Mouse (Mus musculus): ENCODE measurements around the gene Tectb.

Tectb gene

DNA sequence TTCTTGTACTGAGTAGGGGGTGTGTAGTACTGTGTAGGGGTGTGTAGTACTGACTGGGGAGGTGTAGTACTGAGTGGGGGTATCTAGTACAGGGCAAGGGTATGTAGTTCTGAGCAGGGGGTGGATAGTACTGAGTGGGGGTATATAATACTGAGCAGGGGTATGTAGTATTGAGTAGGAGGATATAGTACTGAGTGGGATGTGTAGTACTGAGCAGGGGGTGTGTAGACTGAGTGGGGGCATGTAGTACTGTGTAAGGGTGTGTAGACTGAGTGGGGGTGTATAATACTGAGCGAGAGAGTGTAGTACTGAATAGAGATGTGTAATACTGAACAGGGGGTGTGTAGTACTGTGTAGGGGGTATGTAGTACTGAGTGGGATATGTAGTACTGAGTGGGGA lies 31.2 kb downstream of the Tectb start:
- 73% methylated on average over 1 of the region's 1 CpGs for WGBS

DNA sequence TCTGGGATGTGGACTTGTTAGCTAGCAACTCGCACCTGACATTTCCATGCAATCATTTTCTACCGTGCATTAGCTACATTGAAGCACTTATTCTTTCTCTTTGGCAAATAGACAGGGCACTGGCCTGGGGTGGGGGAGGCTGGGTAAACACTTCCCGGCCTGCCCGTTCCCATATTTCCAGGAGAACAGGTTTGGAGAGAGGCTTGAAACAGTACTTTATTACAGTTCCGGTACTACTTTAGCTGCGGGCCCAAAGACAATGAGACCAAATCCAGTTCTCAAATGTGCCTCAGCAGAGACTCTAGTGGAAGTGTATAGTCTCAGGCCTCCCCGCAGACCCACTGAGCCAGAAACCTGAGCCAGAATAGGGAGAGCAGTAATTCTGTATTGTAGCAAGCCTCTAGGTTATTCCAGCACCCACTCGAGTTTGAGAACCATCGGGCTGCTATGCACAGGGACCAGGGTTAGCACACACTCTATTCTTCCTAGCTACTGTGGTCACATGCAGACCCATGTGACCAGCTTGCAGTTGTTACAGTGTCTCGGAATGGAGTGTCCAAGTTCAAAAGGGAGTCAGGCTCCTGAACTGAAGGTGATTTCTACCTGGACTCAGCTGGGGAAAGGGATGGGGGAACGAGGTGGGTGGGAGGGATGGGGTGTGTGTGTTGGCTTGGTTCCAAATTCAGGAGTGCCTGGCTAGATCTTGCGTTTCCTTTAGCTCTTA lies 33.2 kb downstream of the Tectb start:
- WGBS = 60% methylated on average over 12 of the region's 12 CpGs

DNA sequence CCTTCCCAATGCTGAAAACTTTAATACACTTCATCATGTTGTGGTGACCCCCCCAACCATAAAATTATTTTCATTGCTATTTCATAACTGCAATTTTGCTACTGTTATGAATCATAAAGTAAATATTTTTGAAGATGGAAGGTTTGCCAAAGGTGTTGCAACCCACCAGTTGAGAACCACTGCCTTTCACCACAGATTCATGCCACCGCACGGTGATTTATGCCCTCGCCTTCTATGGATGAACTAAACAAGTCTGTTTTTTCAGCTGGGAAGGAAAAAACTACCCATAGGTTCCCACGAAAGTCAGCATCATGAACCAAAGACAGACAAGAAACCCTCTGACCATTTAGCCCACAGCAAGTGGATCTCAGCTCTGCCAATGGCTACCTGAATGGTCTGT lies 36.3 kb downstream of the Tectb start:
- 74% methylated on average over 4 of the region's 4 CpGs for WGBS

DNA sequence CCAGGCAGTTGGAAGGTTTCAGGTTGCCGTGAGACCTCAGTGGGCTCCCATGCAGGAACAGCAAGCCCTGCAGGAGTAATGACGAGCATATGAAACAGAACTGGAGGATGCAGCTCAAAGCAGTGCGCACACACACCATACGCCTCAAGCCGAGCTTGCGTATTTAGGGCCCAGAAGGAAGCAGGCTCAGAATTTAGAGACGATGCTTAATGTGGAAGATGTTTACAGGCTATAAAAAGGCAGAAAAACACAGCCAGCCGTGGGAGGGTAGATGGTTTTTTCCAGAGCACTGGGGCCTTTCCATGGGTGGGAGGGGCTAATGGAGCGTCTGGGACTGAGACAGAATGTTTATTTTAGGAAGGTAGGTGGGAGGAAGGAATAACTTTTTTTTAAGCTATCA lies 36.8 kb downstream of the Tectb start:
- WGBS = 40% methylated on average over 9 of the region's 9 CpGs

DNA sequence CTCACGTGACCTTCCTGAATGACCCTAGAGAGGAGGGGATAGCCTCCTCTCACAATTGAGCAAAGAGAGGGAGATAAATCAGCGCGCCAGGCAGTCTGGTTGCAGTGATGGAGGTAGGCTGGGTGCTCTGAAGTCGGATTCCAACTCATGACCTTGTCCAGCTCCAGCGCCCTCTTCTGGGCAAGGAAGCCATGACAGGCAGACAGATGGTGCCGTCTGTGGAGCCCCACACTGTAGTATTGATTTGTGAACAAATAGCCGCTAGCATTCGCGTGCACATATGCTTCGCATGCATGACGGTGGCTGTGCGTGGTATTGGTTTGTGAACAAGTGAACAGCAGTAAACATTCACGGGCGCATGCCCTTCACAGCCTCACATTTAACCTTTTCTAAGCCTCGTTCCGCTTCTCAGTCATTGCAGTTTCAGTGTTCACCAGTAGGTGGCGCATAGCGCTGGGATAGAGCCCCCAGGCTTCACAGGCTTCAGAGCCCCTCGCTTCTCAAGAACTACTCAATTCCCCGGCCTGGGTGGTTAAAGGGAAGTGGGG lies 37.7 kb downstream of the Tectb start:
- 3% methylated on average over 20 of the region's 20 CpGs for WGBS

DNA sequence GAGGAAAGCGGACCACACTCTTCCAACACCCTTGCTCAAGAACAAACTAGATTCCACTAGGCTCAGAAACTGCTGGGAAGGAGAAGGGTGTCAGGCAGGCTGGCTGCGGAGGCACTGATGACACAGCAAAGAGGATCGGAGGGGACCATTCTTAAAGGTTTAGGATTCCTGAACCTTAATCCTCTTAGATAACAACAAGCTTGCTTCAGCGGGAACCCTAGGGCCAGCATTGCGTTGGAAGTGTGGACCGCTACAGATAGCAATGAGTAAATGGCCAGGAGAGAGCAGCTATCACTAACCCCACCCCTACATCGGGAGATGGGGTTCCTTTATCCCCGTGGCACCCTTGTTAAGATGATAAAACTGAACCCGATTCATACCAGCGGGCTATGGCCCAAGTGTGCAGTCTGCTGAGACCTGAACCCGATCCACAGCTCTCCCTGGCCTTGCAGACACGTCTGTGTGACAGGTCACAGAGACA lies 38.2 kb downstream of the Tectb start:
- WGBS = 23% methylated on average over 12 of the region's 12 CpGs

DNA sequence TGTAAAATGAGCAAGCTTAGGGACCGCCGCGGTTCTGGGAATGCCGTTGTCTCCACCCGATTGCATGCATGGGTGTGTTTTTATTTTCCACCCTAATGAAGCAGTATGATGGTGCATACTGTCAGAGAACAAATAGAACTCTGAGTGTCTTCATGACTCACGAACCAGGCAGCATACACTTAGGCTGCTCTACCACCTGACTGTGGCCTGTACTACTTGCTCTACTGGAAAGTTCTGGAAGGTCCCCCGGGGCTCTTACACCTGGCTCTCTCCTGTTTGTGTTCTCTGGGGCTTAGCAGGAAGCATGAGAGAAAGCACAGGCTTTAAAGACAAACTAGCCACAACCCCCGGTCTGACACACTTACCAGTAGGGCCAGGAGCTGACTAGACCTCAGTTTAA lies 38.8 kb downstream of the Tectb start:
- 69% methylated on average over 8 of the region's 8 CpGs for WGBS

DNA sequence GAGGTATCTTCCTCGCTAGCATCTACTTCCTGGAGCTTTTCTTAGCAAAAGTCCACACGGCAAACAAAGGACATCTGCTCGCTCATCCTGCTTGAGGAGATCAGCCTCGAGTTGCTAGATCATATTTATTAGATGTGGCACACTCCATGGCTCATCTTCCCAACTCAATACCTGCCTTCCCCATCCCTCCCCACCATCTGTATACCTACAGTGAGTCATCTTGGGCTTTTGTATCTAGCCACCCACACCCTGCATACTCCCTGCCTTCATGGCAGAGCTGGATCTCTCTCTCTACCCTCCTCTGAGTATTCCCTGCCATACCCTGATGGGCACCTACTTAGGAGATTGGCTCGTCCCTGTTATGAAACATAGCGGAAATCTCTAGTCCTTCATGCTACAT lies 40.7 kb downstream of the Tectb start:
- 43% methylated on average over 6 of the region's 6 CpGs for WGBS

DNA sequence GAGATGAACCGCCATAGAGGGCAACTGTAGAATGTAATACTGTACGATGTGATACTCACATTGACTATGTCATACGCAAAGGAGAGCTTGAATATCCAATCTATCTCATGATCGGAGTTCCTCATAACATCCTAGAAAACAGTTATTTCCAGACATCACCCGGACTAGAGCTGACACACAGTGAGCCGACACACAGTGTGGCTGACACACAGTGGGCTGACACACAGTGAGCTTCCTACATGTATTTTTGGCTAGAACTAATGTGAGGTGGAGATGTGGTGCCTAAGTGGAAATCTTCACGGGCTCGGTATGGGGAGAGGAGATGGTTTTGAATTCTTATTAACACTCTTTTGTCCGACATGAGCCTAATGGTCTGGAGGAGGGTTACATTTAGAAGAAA lies 41.7 kb downstream of the Tectb start:
- WGBS = 91% methylated on average over 9 of the region's 9 CpGs

DNA sequence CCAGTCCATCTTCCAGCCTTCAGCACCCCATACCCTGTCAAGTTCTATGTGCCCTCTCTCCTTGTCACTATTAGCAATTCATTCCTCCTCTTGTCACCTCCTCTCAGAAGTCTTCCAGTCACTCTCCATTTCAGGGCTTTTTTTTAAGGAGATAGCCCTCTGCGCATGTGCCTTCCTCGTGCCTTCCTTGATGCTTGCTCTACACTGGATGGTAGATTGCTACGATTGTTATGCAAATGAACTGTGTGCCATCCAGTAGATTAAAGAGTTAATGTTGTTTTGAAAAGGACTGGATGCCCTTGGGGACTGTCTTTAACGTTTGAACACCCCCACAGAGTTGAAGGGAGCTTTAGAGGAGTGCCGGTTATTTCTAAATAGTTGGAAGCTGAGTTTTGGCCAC lies 46.1 kb downstream of the Tectb start:
- WGBS = 74% methylated on average over 5 of the region's 5 CpGs

DNA sequence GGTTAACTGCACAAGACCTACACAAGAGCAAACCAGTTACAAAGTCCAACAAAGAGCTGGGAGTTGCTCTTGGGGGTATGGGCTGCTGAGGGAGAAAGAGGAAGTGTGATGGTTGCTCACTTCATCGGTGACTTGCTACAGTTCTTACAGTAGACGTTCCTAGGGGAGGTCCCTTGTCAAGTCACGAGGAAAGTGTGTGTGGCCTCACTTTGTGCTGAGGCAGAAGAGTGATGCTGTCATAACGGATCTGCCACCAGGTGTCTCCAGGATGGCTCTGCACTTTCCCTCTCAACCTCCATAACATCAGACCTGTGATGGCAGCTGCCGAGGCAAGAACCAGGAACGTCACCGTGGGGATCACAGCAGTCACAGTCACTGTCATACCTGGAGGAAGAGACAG lies 46.6 kb downstream of the Tectb start:
- 81% methylated on average over 7 of the region's 7 CpGs for WGBS

DNA sequence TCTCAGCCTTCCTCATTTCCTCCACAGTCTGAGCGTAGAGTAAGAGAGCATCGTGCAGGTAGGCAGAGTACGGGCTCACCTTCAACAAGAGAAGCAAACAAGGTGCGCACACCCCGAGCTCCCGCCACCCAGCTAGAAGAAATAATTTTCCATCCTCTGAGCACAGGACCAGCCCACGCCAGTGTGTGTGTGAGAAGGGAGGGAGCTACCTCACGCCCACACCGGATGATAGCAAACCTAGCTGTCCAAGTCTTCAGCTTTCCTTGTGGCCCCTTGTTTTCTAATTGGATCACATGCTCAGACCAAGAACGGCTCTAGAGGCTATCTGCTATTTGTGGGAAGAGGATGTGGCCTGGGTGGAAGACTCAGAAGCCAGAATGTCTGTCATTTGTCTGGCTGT lies 50.5 kb downstream of the Tectb start:
- WGBS = 42% methylated on average over 10 of the region's 10 CpGs

DNA sequence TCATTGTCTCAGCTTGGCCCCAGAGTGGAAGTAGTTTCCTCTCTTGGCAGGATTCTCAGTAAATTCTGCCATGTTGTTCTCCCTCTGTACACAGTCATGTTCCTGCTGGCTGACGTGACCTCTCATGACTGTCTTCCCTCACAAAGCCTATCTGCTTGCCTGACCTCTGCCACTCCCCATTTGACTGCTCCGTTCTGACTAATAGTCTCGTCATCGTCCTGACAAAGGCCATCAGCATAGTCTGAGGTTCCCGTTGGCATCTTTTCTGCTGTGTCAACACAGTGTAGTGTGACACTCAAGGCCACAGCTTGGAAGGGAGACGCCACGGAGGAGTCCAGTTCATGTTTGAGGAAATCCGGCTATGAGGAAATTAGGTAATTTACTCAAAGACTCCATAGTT lies 51.6 kb downstream of the Tectb start:
- WGBS = 68% methylated on average over 8 of the region's 8 CpGs

DNA sequence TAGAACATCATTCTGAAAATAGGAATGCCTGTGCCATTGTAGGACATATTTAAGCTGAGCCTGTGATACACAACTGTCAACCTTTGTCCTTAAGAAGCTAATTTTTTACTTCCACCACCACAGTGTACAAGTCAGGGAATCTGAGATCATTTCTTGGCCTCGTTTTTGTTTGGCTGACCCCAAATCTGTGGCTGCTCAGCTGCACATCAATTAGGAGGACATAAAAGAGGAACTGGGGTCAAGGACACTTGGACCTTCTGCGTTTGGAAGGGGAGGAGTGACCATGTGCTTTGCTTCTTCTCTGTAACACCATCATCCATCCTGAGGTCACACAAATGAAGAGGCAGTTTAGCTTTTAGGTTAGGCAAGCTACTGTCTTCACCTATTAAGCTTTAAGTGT lies 55.5 kb downstream of the Tectb start:
- WGBS = 57% methylated on average over 2 of the region's 2 CpGs

DNA sequence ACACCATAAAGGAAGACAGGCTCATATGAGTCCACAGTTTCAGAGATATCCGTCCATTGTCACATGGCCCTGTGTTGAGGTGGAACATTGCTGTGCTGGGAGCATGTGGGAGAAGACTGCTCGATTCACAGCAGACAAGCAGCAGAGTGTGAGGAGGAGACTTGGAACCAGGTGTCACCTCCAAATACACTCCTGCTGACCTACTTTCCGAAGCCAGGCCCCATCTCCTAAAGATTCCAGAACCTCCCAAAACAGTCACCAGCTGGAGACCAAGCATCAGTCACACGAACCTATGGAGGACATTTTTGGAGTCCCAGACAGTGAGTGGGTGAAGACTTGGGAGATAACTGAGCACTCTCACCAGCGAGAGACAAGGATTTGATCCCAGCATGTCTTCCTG lies 56.0 kb downstream of the Tectb start:
- 62% methylated on average over 5 of the region's 5 CpGs for WGBS

DNA sequence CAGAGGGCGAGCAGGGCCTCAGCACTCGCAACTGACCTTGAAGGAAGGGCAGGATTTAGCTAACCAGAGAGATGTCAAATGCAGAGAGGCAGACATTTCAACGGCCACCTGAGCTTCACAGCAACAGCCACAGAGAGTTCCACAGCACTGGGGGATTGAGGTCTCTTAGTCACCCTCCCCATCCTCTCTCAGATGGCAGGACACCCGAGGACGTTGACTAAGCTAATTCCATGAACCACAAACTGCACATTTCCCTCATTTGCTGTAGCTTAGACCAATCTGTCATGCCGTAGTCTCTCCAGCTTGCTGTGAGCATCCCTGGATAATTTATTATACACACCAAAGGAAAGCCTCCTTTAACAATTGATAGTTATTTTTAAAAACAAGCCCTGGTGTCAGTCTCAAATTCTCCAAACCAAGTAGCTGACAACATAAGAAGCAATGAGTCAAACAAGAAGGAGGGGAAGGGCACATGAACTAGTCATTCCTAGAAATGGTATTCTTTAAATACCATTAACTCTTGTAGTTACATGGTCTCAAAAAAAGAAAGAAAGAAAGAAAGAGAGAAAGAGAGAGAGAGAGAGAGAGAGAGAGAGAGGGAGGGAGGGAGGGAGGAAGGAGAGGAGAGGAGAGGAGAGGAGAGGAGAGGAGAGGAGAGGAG lies 59.4 kb downstream of the Tectb start:
- 69% methylated on average over 6 of the region's 6 CpGs for WGBS

DNA sequence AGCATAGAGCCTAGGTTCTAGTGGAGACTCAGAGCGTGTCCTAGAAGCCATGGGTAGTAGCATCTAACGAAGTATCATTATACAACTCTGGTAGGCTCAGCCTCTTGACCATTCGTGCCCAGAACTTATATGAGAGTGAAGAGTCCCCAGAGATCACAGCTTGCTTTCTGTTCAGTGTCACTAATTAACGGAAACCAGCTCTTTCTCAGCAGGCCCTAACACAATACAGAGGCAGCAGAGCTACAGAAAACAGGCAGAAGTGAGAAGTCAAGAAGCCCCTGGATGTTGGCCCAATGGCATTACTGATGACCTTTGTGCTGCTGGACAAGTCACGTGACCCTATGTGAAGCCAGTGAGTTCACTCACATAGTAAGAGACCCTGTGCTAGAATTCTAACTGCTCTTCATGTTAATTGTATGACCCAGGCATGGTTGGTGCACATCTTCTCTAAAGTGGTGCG lies 60.7 kb downstream of the Tectb start, which contains the start of gene Gucy2g:
Gucy2g (minus strand) TSS at position 51 of the 460 bp plus-strand sequence.
- 88% methylated on average over 6 of the region's 6 CpGs for WGBS

DNA sequence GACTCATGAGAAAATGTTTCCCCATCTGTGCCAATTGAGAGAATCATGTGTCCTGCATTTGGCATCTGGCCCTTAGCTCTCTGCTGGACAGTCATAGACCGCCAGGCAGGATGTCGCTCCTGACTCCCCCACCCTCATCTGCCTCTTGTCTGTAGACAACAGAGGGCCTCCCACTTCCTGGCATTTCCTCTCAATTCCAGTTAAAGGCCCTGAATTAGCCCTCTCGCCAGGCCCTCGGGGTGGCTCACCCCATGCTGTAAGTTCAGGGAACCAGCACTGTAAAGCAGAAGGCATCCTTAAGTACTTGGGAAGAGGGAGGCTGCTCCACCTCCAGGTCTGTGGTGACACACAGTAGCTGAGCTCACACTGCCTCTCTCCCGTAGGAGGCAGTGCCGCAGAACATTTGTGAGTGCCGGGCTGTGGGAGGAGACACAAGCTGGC lies 64.3 kb downstream of the Tectb start:
- WGBS = 7% methylated on average over 7 of the region's 7 CpGs

Measured in cerebral cortex, adult 2 months (tissue).